Mouse (Mus musculus): Measurements from ENCODE around the gene Wrap73. TPM values are rescaled to one million over a fixed set of nuclear protein-coding genes. Genes with fewer than 3 reads are reported as not detected.

Wrap73 gene
- polyA plus RNA-seq, 2 experiments = 15.8 to 25.9 TPM

GRCm38 (mm10) chr4:154103912-154104311 is 38.3 kb upstream of the Wrap73 start:
- WGBS (ENCODE audit: insufficient replicate concordance) = 67% methylated on average over 10 of the region's 10 CpGs
- H3K4me3 ChIP-seq (ENCODE audit: insufficient read depth in 1 of 2, low read depth in 2 of 2, low read length in 2 of 2) = no peak overlapping the region
- no peaks in the 10 kb centered on the region for H3K9me3 ChIP-seq (ENCODE audit: control insufficient read depth, low read length)
- no peaks in the 10 kb centered on the region; the same call in 1 of the 2 replicates for H3K27me3 ChIP-seq (ENCODE audit: control insufficient read depth, insufficient read depth, low read length)
- TF ChIP-seq CTCF (IDR thresholded peaks at IDR 0.05; ENCODE audit: low read depth) (no peak), EP300 (IDR thresholded peaks at IDR 0.05; ENCODE audit: low read depth) (no peak)
- no peak overlapping the region for H3K9ac ChIP-seq (replicated peaks)
- DNase-seq (ENCODE audit: low read depth in 3 of 3, low spot score in 3 of 3) (no peak), ATAC-seq (ENCODE audit: insufficient read depth) (no peak)
- no peak overlapping the region for H3K4me2 ChIP-seq (ENCODE audit: low read depth)
- no peaks in the 10 kb centered on the region for H3K36me3 ChIP-seq (replicated peaks; ENCODE audit: control insufficient read depth, insufficient read depth, low read depth)
- H3K4me1 ChIP-seq (replicated peaks; ENCODE audit: control insufficient read depth in 2 of 2, insufficient read depth in 2 of 2, low read length in 1 of 2) = peaks cover 0 to 4% of the 10 kb centered on the region in 2 experiments; a peak in 1 of 4 replicates
- H3K27ac ChIP-seq = no peak overlapping the region

DNA sequence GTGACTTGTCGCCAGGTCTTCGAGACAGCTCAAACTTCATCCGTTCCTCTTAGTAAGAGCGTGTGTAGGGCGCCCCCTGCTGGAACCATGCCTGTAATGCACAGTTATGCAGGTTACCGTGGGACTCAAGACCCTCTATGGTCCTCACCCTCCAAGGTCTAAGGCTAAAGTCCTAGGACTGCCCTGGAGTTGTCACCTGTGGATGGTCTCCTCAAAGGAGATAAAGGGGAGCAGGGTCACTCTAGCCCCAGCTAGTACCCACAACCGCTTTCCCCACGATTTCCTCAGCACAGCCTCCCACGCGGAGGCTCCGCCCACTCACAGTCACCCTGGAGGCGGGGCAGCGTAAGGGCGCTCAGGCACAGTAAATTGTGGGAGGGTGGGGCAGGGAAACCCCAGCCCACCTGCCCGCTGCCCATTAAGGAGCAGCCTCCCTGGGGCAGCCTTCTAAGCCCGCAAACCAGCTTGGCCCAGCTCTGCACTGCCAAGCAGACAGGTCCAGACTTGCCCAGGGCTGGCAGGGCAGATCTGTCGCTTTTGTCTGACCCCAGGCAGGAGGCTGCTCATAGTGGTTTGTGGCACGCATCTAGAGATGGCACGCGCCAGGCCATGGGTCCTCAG is 36.7 kb upstream of the Wrap73 start:
- no peak overlapping the region for H3K27ac ChIP-seq
- ATAC-seq (ENCODE audit: insufficient read depth) (peak; percentile 60), DNase-seq (ENCODE audit: low read depth in 3 of 3, low spot score in 3 of 3) (peak; percentile 45 to 50 (median 47))
- TF ChIP-seq CTCF (IDR thresholded peaks at IDR 0.05; ENCODE audit: low read depth) (peak; percentile 96), EP300 (IDR thresholded peaks at IDR 0.05; ENCODE audit: low read depth) (no peak)
- peak overlapping the region; percentile 53 for H3K4me2 ChIP-seq (ENCODE audit: low read depth)
- peak overlapping the region in 1 of 2 experiments; percentile 17; a peak in 1 of 4 replicates for H3K4me3 ChIP-seq (ENCODE audit: insufficient read depth in 1 of 2, low read depth in 2 of 2, low read length in 2 of 2)
- 23% methylated on average over 20 of the region's 20 CpGs for WGBS (ENCODE audit: insufficient replicate concordance)
- no peak overlapping the region for H3K9ac ChIP-seq (replicated peaks)
- no peaks in the 10 kb centered on the region for H3K9me3 ChIP-seq (ENCODE audit: control insufficient read depth, low read length)
- no peaks in the 10 kb centered on the region for H3K36me3 ChIP-seq (replicated peaks; ENCODE audit: control insufficient read depth, insufficient read depth, low read depth)
- peaks cover 0 to 4% of the 10 kb centered on the region in 2 experiments; a peak in 1 of 4 replicates for H3K4me1 ChIP-seq (replicated peaks; ENCODE audit: control insufficient read depth in 2 of 2, insufficient read depth in 2 of 2, low read length in 1 of 2)
- H3K27me3 ChIP-seq (ENCODE audit: control insufficient read depth, insufficient read depth, low read length) = no peaks in the 10 kb centered on the region

GRCm38 (mm10) chr4:154106497-154107061 is 35.6 kb upstream of the Wrap73 start:
- Histone ChIP-seq H3K27me3 (ENCODE audit: control insufficient read depth, insufficient read depth, low read length) (no peaks in the 10 kb centered on the region), H3K9ac (replicated peaks) (no peak overlapping the region), H3K4me3 (ENCODE audit: insufficient read depth in 1 of 2, low read depth in 2 of 2, low read length in 2 of 2) (no peak overlapping the region), H3K9me3 (ENCODE audit: control insufficient read depth, low read length) (no peaks in the 10 kb centered on the region), H3K4me2 (ENCODE audit: low read depth) (no peak overlapping the region), H3K27ac (no peak overlapping the region), H3K36me3 (replicated peaks; ENCODE audit: control insufficient read depth, insufficient read depth, low read depth) (no peaks in the 10 kb centered on the region), H3K4me1 (replicated peaks; ENCODE audit: control insufficient read depth in 2 of 2, insufficient read depth in 2 of 2, low read length in 1 of 2) (peaks cover 0 to 4% of the 10 kb centered on the region in 2 experiments; a peak in 1 of 4 replicates)
- no peak for DNase-seq (ENCODE audit: low read depth in 3 of 3, low spot score in 3 of 3)
- TF ChIP-seq CTCF (IDR thresholded peaks at IDR 0.05; ENCODE audit: low read depth) (no peak), EP300 (IDR thresholded peaks at IDR 0.05; ENCODE audit: low read depth) (no peak)
- ATAC-seq (ENCODE audit: insufficient read depth) = no peak
- 60% methylated on average over 13 of the region's 13 CpGs for WGBS (ENCODE audit: insufficient replicate concordance)

DNA sequence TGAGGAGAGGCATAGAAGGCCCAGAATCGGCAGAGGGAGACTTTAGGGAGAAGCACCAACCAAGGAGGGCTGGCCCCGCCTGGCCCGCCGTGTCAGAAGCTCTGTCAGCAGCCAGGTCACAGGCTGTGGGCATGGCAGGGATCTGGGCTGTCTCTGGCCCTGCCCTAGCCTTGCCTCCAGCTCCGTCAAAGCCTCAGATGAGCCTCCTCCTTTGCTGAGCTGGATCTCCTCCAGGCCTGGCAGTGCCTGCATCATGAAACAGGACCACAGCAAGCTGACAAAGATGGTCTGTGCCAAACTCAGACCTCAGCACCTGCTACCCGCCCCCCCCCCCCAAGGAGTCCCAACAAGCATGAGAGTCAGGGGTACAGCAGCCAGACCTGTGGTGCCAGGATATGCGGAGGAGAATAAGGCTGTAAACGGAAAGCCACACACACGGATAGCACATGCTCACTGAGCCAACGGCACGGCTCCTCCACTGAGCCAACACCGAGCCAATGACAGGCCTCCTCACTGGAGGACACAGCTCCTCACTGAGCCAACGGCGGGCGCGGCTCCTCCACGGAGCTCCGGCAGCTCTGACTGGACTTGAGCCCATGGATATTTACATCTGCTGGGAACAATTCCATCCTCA is 32.8 kb upstream of the Wrap73 start:
- ATAC-seq (ENCODE audit: insufficient read depth) = no peak
- H3K27ac ChIP-seq = no peak overlapping the region
- 46% methylated on average over 18 of the region's 18 CpGs for WGBS (ENCODE audit: insufficient replicate concordance)
- H3K9me3 ChIP-seq (ENCODE audit: control insufficient read depth, low read length) = no peaks in the 10 kb centered on the region
- no peaks in the 10 kb centered on the region for H3K36me3 ChIP-seq (replicated peaks; ENCODE audit: control insufficient read depth, insufficient read depth, low read depth)
- no peak for DNase-seq (ENCODE audit: low read depth in 3 of 3, low spot score in 3 of 3)
- TF ChIP-seq CTCF (IDR thresholded peaks at IDR 0.05; ENCODE audit: low read depth) = no peak
- TF ChIP-seq EP300 (IDR thresholded peaks at IDR 0.05; ENCODE audit: low read depth) = no peak
- no peaks in the 10 kb centered on the region for H3K27me3 ChIP-seq (ENCODE audit: control insufficient read depth, insufficient read depth, low read length)
- H3K4me3 ChIP-seq (ENCODE audit: insufficient read depth in 1 of 2, low read depth in 2 of 2, low read length in 2 of 2) = no peak overlapping the region
- H3K4me1 ChIP-seq (replicated peaks; ENCODE audit: control insufficient read depth in 2 of 2, insufficient read depth in 2 of 2, low read length in 1 of 2) = peaks cover 0 to 4% of the 10 kb centered on the region in 2 experiments; a peak in 1 of 4 replicates
- H3K9ac ChIP-seq (replicated peaks) = no peak overlapping the region
- no peak overlapping the region for H3K4me2 ChIP-seq (ENCODE audit: low read depth)

DNA sequence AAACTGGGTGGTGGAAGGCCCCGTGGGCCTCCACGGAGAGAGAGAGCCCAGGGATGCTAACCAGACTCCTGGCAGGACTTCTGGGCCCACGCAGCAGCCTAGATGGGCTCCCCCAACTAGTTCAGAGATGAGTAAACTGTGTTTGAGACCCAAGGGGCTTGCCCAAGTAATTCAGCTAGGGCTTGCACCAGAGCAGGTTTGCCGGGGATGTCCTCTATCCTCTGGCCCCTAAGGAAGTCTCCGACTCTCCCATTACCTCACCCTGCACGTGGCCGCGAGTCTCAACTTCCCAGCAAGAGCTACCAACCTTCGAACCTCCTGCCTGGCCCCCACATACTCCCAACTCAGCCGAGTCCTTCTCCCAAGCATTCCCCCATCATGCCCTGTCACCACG is 32.3 kb upstream of the Wrap73 start:
- peaks cover 0 to 4% of the 10 kb centered on the region in 2 experiments; a peak in 1 of 4 replicates for H3K4me1 ChIP-seq (replicated peaks; ENCODE audit: control insufficient read depth in 2 of 2, insufficient read depth in 2 of 2, low read length in 1 of 2)
- ATAC-seq (ENCODE audit: insufficient read depth) (no peak), DNase-seq (ENCODE audit: low read depth in 3 of 3, low spot score in 3 of 3) (no peak)
- TF ChIP-seq EP300 (IDR thresholded peaks at IDR 0.05; ENCODE audit: low read depth) (no peak), CTCF (IDR thresholded peaks at IDR 0.05; ENCODE audit: low read depth) (no peak)
- H3K36me3 ChIP-seq (replicated peaks; ENCODE audit: control insufficient read depth, insufficient read depth, low read depth) = no peaks in the 10 kb centered on the region
- H3K27ac ChIP-seq = no peak overlapping the region
- WGBS (ENCODE audit: insufficient replicate concordance) = 68% methylated on average over 11 of the region's 11 CpGs
- no peaks in the 10 kb centered on the region for H3K27me3 ChIP-seq (ENCODE audit: control insufficient read depth, insufficient read depth, low read length)
- no peaks in the 10 kb centered on the region for H3K9me3 ChIP-seq (ENCODE audit: control insufficient read depth, low read length)
- no peak overlapping the region for H3K9ac ChIP-seq (replicated peaks)
- H3K4me2 ChIP-seq (ENCODE audit: low read depth) = no peak overlapping the region
- no peak overlapping the region for H3K4me3 ChIP-seq (ENCODE audit: insufficient read depth in 1 of 2, low read depth in 2 of 2, low read length in 2 of 2)

All from liver, embryonic 14.5 days (tissue).